Mouse (Mus musculus) frontal cortex, adult (tissue): ENCODE results near the gene Ttyh2.
"Not testable (repeated sequence)": the region's sequence is repeated elsewhere in the genome, so short reads cannot be mapped to it uniquely, and the experiment has no call there.

Experiments
- ATAC-seq: cut with Nextera tagmentation; 2 replicates; pipeline ENCODE4 v1.9.2; 2017; ENCODE audit warnings: mild to moderate bottlenecking, moderate library complexity, mixed read lengths; ENCODE audit not compliant: low TSS enrichment

Gene Ttyh2

GRCm38 (mm10) chr11:114662161-114662560 is 13.1 kb upstream of the Ttyh2 start:
- ATAC-seq, result no peak

- peak; percentile 85 for ATAC-seq
These were observed 12.4 kb upstream of the Ttyh2 start for GRCm38 (mm10) chr11:114662746-114663362.

- no peak for ATAC-seq
These were observed 11.1 kb upstream of the Ttyh2 start for GRCm38 (mm10) chr11:114664164-114664563.

GRCm38 (mm10) chr11:114665463-114665862 is 9.8 kb upstream of the Ttyh2 start:
- ATAC-seq, result no peak

GRCm38 (mm10) chr11:114666786-114667185 is 8.4 kb upstream of the Ttyh2 start:
- no peak for ATAC-seq

- ATAC-seq, result no peak
These were observed 7.8 kb upstream of the Ttyh2 start for GRCm38 (mm10) chr11:114667236-114667931.

- ATAC-seq, result not testable (repeated sequence)
These were observed 7.3 kb upstream of the Ttyh2 start for GRCm38 (mm10) chr11:114667932-114668285.

GRCm38 (mm10) chr11:114668301-114668710 is 6.9 kb upstream of the Ttyh2 start, which contains the start of gene Rpl38:
Rpl38 (plus strand) TSS chr11:114668524.
- ATAC-seq, result peak; percentile 81

GRCm38 (mm10) chr11:114668741-114669623 is 6.2 kb upstream of the Ttyh2 start:
- peak; percentile 75 for ATAC-seq

GRCm38 (mm10) chr11:114669651-114670168 is 5.5 kb upstream of the Ttyh2 start:
- no peak for ATAC-seq

GRCm38 (mm10) chr11:114671147-114671546 is 4.1 kb upstream of the Ttyh2 start:
- ATAC-seq, result no peak

GRCm38 (mm10) chr11:114672794-114673718 is 2.2 kb upstream of the Ttyh2 start:
- no peak for ATAC-seq

- ATAC-seq, result no peak
These were observed 1.5 kb upstream of the Ttyh2 start for GRCm38 (mm10) chr11:114673719-114674050.

GRCm38 (mm10) chr11:114674180-114674579 is 1.1 kb upstream of the Ttyh2 start:
- no peak for ATAC-seq

GRCm38 (mm10) chr11:114674796-114675195 is 435 bp upstream of the Ttyh2 start:
- not testable (repeated sequence) for ATAC-seq

- ATAC-seq, result peak; percentile 24; the same call in 1 of the 2 replicates
These were observed 683 bp downstream of the Ttyh2 start for GRCm38 (mm10) chr11:114675826-114676401.

GRCm38 (mm10) chr11:114676431-114676830 is 1.2 kb downstream of the Ttyh2 start:
- ATAC-seq, result no peak

GRCm38 (mm10) chr11:114676896-114677530 is 1.8 kb downstream of the Ttyh2 start:
- ATAC-seq, result no peak

- ATAC-seq, result no peak
These were observed 4.4 kb downstream of the Ttyh2 start for GRCm38 (mm10) chr11:114679582-114679981.

GRCm38 (mm10) chr11:114680291-114680690 is 5.1 kb downstream of the Ttyh2 start:
- ATAC-seq, result no peak
